Mouse (Mus musculus) liver, embryonic 16.5 days (tissue): ENCODE results near the gene Mcm7. TPM values are rescaled to one million over a fixed set of nuclear protein-coding genes. Genes with fewer than 3 reads are reported as not detected.
"Not testable (repeated sequence)": the region's sequence is repeated elsewhere in the genome, so short reads cannot be mapped to it uniquely, and the experiment has no call there.

Experiments
- ATAC-seq: fragments of 200-750 bp; cut with Nextera tagmentation; 2 replicates; pipeline ENCODE4 v1.8.0; 2017; ENCODE audit warnings: low read depth, mild to moderate bottlenecking, moderate number of reproducible peaks, moderate library complexity
- H3K27ac ChIP-seq: fragments of 300-500 bp; sonication (generic); 2 replicates; pipeline ENCODE4 v1.5.1; 2014; ENCODE audit warnings: mild to moderate bottlenecking, low read length
- H3K27me3 ChIP-seq: fragments of 300-500 bp; sonication (generic); 2 replicates; pipeline ENCODE4 v1.6.1; 2014; ENCODE audit warnings: low read depth, low read length, mixed read lengths; ENCODE audit not compliant: control insufficient read depth, insufficient read depth
- H3K36me3 ChIP-seq: fragments of 300-500 bp; sonication (generic); 2 replicates; pipeline ENCODE4 v1.6.1; 2014; ENCODE audit warnings: mild to moderate bottlenecking; ENCODE audit not compliant: control insufficient read depth, insufficient read depth
- H3K4me1 ChIP-seq: fragments of 300-500 bp; sonication (generic); 2 replicates; pipeline ENCODE4 v1.6.1; 2014; ENCODE audit warnings: low read depth, low read length, mixed read lengths; ENCODE audit not compliant: control insufficient read depth
- H3K4me2 ChIP-seq: fragments of 300-500 bp; sonication (generic); 2 replicates; pipeline ENCODE4 v1.6.1; 2014; ENCODE audit warnings: low read depth, low read length, mixed read lengths
- H3K4me3 ChIP-seq: fragments of 300-500 bp; sonication (generic); 2 replicates; pipeline ENCODE4 v1.5.1; 2014; ENCODE audit warnings: low read depth, mild to moderate bottlenecking, low read length
- H3K9ac ChIP-seq: fragments of 300-500 bp; sonication (generic); 2 replicates; pipeline ENCODE4 v1.6.1; 2014; ENCODE audit warnings: low read depth, low read length
- H3K9me3 ChIP-seq: fragments of 300-500 bp; sonication (generic); replicated peaks from 2 replicates; pipeline ENCODE4 v1.6.1; 2016; ENCODE audit warnings: low read length; ENCODE audit not compliant: control insufficient read depth
- WGBS: fragments of 180-500 bp; shearing (Covaris S2); extraction: QIAGEN DNeasy Blood & Tissue Kit; methylation state at CpG from one replicate; pipeline ENCODE4 v1.1.7; 2014; ENCODE audit not compliant: insufficient replicate concordance; 5-methylcytosine and 5-hydroxymethylcytosine counted together
- polyA plus RNA-seq: library from polyadenylated mRNA; unstranded; fragments of >200 nt; fragmentation: Nextera tagmentation; extraction: Ambion mirVana; gene quantifications from 2 replicates; pipeline ENCODE4 v1.2.1, GENCODE M21; 2015

Mcm7 gene
- polyA plus RNA-seq: 152 and 162 TPM in 2 replicates

DNA sequence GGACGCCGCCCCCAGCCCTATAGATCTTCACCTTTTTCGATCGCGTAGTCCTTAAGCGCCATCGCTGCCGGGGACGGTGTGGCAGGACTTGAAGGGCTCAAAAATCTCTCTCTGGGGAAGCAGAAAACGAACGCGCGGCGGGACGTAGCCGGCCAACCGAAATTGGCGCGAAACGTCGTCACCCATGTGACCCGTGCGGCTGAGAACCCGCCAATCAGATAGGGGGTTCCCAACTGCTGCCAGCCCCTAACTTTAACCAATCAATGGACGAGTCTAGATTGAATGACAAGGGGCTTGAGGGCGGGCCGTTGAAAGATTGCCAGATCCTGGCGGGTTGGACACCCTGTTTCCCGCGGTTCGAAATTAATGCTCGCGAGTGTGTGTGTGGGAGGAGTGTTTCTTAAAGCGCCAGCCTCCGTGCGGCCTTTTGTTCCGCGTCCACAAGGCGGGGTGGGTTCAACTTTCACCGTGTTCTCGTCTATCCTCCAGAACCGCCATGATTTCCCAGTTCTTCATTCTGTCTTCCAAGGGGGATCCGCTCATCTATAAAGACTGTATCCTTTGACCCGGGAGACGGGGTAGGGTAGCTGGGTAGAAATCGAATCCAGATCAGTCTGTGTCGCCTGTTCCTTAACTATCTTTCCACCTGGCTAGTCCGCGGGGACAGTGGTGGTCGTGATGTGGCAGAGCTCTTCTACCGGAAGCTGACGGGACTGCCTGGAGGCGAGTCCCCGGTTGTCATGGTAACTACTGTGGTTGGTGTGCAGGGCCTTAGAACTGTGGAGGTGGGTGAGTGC is at the start of gene Mcm7, which contains the start of gene Ap4m1:
Mcm7 (minus strand) TSS at position 728 of the 797 bp plus-strand sequence.
Ap4m1 (plus strand) TSS at position 308 of the 797 bp plus-strand sequence.
- Histone ChIP-seq H3K9ac (peak within 1 kb of the TSS; percentile 78), H3K27me3 (no peaks in the 10 kb centered on the region), H3K4me2 (peak within 1 kb of the TSS; percentile 84), H3K27ac (peak within 1 kb of the TSS; percentile 96), H3K4me1 (peaks cover 23% of the 10 kb centered on the region), H3K9me3 (no peaks in the 10 kb centered on the region), H3K4me3 (peak within 1 kb of the TSS; percentile 81), H3K36me3 (peaks cover 43% of the 10 kb centered on the region)
- under 1% methylated on average over 54 of the region's 54 CpGs for WGBS
- ATAC-seq: peak; percentile 88

DNA sequence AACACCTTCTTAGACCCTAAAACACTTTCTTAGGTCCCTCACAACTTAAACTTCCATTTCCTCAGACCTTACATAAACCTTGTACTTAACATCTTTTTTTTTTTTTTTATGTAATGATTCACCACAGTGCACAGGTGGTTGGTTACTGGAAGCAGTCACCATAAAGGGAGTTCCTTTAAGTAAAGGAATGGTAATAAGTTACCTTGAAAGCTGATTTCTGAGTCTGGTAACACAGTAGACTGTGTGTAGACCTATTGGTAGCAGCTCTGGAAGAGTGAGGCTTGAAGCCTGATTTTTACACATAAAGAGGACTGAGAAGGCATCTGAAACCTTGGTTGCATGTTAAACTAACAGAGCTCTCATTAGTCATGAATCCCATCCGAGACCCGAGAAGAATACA is 47.6 kb upstream of the Mcm7 start:
- no peak overlapping the region for H3K4me2 ChIP-seq
- H3K4me3 ChIP-seq: no peak overlapping the region
- H3K9me3 ChIP-seq: 0 out of 2 replicates have a peak, but pooled peaks cover 3% of the 10 kb centered on the region
- no peak overlapping the region for H3K27ac ChIP-seq
- no peaks in the 10 kb centered on the region for H3K27me3 ChIP-seq
- 46% methylated on average over 2 of the region's 2 CpGs for WGBS
- H3K36me3 ChIP-seq: no peaks in the 10 kb centered on the region
- peaks cover 2% of the 10 kb centered on the region; the same call in 1 of the 2 replicates for H3K4me1 ChIP-seq
- ATAC-seq: no peak
- no peak overlapping the region for H3K9ac ChIP-seq

DNA sequence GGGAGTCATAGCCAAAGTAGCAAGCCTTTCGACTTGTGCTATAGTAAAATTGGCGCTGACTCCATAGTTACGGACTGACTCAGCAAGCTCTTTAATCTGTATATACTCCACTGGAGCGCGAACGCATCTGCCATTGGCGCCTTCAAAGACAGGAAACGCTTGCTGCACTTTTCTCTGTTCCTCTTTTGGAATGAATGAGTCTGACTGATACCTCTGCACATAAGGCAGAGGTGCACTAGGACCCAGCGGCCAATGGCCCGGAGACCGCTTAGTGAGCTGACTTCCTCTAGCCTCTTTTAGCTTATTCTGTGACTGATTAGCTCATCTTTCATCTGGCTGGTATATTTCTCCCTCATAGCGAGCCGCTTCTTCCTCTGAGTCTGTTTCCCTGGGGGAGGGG is 44.4 kb upstream of the Mcm7 start:
- not testable (repeated sequence) for H3K27me3 ChIP-seq, H3K36me3 ChIP-seq, H3K4me2 ChIP-seq, H3K4me1 ChIP-seq, H3K9ac ChIP-seq, ATAC-seq, H3K4me3 ChIP-seq, H3K9me3 ChIP-seq, H3K27ac ChIP-seq
- WGBS: 83% methylated on average over 13 of the region's 13 CpGs

DNA sequence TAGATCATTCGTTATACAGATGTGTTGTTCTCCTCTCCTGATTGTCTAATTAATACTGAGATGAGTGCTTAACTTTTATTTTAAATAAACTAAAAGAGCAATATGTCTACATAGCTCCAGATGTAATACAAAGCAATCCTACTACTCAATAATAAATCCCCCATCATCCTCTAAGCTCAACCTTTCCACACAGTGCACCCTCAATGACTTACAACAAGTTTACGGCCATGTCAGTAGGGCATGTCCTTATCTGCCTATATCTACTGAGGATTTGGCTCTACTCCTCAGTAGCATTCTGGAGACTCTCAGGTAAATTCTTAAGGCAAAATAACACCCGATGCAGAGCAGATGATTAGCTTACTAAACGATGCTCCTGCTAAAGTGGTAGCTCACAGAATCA is 35.7 kb upstream of the Mcm7 start:
- no peaks in the 10 kb centered on the region for H3K27me3 ChIP-seq
- peaks cover 3% of the 10 kb centered on the region; the same call in 1 of the 2 replicates for H3K9me3 ChIP-seq
- no peak for ATAC-seq
- no peaks in the 10 kb centered on the region for H3K4me1 ChIP-seq
- no peak overlapping the region for H3K4me3 ChIP-seq
- 59% methylated on average over 4 of the region's 4 CpGs for WGBS
- H3K9ac ChIP-seq: no peak overlapping the region
- H3K4me2 ChIP-seq: no peak overlapping the region
- H3K27ac ChIP-seq: no peak overlapping the region
- H3K36me3 ChIP-seq: no peaks in the 10 kb centered on the region

DNA sequence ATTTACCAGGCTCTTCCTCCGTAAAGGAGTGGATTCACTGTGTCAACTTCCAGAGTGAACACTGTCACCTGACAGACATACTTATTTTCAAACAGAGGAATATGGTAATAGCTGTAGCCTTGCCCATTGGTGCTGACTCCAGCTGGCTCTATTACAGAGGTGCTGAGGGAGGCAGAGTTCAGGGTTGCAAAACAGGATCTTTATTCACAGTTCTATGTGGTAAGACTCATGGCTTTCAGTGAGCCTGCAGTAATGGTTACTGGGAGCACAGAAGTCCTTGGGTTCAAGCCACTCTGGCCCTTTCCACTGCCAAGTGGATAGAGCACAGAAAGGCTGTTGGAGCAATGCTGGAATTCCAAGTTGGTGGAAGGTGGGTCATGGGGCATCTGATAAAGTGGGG is 35.0 kb upstream of the Mcm7 start:
- no peak overlapping the region for H3K27ac ChIP-seq
- H3K4me1 ChIP-seq: no peaks in the 10 kb centered on the region
- WGBS: 64% methylated on average over 1 of the region's 1 CpGs
- no peak overlapping the region for H3K4me3 ChIP-seq
- H3K36me3 ChIP-seq: no peaks in the 10 kb centered on the region
- no peaks in the 10 kb centered on the region for H3K27me3 ChIP-seq
- no peak overlapping the region for H3K9ac ChIP-seq
- ATAC-seq: no peak
- H3K4me2 ChIP-seq: no peak overlapping the region
- peaks cover 3% of the 10 kb centered on the region; the same call in 1 of the 2 replicates for H3K9me3 ChIP-seq

DNA sequence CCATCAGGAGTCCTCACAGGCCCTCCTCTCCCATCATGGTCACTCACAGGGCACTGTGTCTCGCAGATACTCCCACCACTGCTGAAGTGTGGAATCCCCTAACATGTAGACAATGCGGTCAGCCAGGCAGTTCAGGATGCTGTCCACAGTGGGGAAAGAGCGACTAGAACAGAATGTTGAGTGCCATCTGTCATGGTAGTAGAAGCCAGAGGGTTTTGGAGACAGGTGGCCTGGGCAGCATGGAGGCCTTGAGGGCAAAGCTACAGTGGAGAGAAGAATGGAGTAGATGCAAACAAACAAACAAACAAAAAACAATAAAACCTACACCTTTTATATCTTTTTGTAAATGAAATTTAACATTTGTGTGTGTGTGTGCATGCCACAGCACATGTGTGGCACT is 29.9 kb upstream of the Mcm7 start:
- Histone ChIP-seq H3K27ac (no peak overlapping the region), H3K4me2 (no peak overlapping the region), H3K27me3 (no peaks in the 10 kb centered on the region), H3K4me3 (no peak overlapping the region), H3K9me3 (peaks cover 3% of the 10 kb centered on the region; the same call in 1 of the 2 replicates), H3K4me1 (no peaks in the 10 kb centered on the region), H3K36me3 (no peaks in the 10 kb centered on the region), H3K9ac (no peak overlapping the region)
- ATAC-seq: no peak
- 72% methylated on average over 3 of the region's 3 CpGs for WGBS

DNA sequence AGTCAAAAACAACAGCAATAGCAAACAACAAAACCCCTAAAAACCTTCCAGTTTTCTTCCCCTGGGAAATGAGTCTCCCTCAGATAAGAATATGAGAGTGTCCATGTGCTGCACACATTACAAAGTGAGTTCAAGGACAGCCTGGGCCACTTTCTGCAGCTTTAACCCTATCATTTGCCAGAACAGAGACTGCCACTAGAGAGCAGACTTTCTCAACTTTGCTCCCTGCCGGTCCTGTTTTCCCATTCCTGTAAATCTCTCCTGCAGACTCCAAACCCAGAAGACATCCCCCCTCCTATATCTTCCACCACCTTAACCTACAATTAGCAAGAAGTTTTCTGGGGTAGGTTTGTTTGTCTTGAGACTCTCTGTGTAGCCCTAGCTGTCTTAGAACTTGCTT is 27.4 kb upstream of the Mcm7 start:
- ATAC-seq: no peak
- no peak overlapping the region for H3K27ac ChIP-seq
- peaks cover 8% of the 10 kb centered on the region for H3K4me1 ChIP-seq
- WGBS: 24% methylated on average over 1 of the region's 1 CpGs
- peaks cover 2% of the 10 kb centered on the region; the same call in 1 of the 2 replicates for H3K9me3 ChIP-seq
- no peaks in the 10 kb centered on the region for H3K36me3 ChIP-seq
- no peak overlapping the region for H3K4me3 ChIP-seq
- H3K9ac ChIP-seq: no peak overlapping the region
- no peak overlapping the region for H3K4me2 ChIP-seq
- no peaks in the 10 kb centered on the region for H3K27me3 ChIP-seq

DNA sequence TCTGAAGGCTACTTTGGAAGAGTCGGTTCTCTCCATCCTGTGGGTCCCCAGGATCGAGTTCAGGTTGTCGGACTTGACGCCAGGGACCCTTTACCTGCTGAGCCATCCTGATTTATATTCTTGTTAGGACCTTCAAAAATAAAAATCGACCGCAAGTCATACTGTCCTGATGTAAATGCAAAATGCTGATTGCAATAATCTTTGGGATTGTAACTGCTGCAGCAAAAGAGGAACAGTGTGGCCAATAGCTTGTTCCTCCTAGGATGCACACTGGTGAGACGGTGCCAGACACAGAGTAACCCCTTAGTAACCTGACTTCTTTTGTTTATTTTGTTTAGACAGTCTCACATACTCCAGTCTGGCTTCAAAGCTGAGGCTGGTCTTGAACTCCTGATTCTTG is 23.2 kb upstream of the Mcm7 start:
- Histone ChIP-seq H3K9me3 (no peaks in the 10 kb centered on the region), H3K4me3 (peak overlapping the region; percentile 80), H3K27me3 (no peaks in the 10 kb centered on the region), H3K4me2 (peak overlapping the region; percentile 99), H3K4me1 (peaks cover 15% of the 10 kb centered on the region), H3K27ac (peak overlapping the region; percentile 57; the same call in 1 of the 2 replicates), H3K9ac (peak overlapping the region; percentile 87; the same call in 1 of the 2 replicates), H3K36me3 (no peaks in the 10 kb centered on the region)
- no peak for ATAC-seq
- WGBS: 51% methylated on average over 7 of the region's 7 CpGs

DNA sequence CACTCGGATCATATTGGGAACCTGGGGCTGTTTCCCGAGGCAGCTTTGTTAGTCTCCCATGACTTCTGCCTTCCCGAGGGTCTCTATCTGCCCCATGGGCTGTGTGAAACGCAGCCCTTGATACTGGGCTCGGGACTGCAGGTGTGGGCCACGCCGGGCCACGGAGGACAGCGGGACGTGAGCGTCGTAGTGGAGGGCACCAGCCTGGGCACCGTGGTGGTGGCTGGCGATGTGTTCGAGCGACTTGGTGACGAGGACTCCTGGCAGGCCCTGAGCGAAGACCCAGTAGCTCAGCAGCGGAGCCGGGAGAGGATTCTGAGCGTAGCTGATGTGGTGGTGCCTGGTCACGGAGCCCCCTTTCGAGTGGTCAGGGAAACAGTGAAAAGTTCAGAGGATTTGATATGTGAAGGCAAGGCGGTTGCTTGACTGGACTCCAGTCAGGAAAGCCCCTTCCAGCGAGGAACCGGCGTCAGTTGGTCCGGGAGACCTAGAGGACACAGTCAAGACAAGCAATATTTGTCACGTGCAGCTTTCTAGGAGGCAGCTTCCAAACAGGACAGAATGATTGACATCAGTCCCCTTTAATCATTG is 22.6 kb upstream of the Mcm7 start:
- H3K9ac ChIP-seq: peak overlapping the region; percentile 87
- no peaks in the 10 kb centered on the region for H3K27me3 ChIP-seq
- H3K4me3 ChIP-seq: peak overlapping the region; percentile 80
- H3K9me3 ChIP-seq: no peaks in the 10 kb centered on the region
- peak overlapping the region; percentile 99 for H3K4me2 ChIP-seq
- H3K4me1 ChIP-seq: peaks cover 15% of the 10 kb centered on the region
- under 1% methylated on average over 29 of the region's 29 CpGs for WGBS
- peaks cover 2% of the 10 kb centered on the region; the same call in 1 of the 2 replicates for H3K36me3 ChIP-seq
- peak; percentile 36 for ATAC-seq
- peak overlapping the region; percentile 57 for H3K27ac ChIP-seq
